Mouse (Mus musculus): ENCODE measurements around the gene Zfp637.
"Not testable (repeated sequence)": the region's sequence is repeated elsewhere in the genome, so short reads cannot be mapped to it uniquely, and the experiment has no call there.

Zfp637 gene

DNA sequence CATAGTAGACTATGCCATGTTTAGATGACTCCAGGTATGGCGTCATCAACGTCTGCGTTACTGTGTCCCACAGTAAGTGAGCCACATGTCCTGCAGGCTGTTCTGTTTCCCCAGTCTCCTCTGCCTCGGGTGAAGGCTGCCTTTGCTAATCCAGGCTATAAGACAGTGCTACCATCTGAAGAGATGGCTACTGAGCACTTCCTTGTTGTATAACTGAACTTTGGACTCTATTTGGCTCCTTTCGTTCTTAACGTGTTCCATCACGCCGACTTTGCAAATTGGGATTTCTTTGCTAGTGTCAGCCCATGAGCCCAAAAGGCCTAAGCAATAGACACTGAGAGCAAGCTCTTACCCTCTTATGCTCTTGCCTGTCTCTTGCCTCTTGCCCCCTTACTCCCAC, 27.2 kb downstream of the Zfp637 start:
- no peak for DNase-seq

DNA sequence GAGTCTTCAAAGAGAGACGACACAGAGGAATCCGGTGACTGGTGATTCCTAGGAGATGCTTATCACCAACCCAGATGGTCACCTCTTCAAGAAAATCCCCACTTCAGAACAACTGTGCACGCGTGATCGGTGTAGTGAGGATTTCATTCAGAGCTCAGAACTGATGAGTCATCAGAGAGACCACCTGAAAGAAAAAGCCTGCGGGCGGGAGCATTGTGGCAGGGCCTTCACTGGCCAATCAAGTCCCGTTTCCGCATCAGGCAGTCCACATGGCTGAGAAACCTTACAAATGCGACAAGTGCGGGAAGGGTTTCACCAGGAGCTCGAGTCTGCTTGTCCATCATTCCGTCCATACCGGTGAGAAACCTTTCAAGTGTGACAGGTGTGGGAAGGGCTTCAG, 30.1 kb downstream of the Zfp637 start:
- DNase-seq, result no peak

DNA sequence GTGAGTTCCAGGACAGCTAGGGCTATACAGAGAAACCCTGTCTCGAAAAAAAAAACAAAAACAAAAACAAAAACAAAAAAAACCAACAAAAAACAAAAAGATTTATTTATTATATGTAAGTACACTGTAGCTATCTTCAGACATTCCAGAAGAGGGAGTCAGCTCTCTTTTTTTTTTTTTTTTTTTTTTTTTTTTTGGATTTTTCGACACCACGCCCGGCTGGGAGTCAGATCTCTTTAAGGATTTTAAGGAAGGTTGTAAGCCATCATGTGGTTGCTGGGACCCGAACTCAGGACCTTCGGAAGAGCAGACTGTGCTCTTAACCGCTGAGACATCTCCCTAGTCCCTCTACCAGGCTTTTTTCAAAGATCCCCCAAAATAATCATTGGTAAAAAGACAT, 32.5 kb downstream of the Zfp637 start:
- not testable (repeated sequence) for DNase-seq

DNA sequence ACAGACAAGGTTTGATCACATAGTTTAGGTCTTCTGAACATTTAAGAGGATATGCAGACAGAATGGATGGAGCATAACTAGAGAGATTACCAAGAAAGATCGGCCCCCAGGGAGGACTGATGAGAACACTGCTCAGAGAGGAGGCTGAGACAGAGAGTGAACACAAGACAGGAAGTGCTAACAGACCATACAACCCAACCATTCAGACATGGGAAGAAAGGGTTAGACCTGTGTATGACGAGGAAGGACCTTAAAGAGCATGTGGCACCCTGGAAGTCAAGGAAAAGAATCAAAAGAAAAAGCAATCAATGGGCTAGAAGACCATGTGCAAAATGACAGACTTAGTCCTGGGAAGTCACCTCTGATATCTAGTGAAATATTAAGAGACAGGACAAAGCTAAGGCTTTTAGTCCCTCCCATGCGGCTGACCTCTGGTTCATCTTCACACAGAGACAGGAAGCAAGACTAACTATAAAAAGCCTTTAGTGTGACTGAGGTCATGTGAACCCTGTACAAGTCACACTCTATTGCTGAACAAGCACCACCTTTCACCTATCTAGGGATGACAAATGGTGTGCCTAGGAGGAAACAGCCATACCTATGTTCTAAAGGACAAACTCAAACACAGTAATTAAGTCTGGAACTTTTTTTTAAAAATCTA, 33.8 kb downstream of the Zfp637 start:
- no peak for DNase-seq

DNA sequence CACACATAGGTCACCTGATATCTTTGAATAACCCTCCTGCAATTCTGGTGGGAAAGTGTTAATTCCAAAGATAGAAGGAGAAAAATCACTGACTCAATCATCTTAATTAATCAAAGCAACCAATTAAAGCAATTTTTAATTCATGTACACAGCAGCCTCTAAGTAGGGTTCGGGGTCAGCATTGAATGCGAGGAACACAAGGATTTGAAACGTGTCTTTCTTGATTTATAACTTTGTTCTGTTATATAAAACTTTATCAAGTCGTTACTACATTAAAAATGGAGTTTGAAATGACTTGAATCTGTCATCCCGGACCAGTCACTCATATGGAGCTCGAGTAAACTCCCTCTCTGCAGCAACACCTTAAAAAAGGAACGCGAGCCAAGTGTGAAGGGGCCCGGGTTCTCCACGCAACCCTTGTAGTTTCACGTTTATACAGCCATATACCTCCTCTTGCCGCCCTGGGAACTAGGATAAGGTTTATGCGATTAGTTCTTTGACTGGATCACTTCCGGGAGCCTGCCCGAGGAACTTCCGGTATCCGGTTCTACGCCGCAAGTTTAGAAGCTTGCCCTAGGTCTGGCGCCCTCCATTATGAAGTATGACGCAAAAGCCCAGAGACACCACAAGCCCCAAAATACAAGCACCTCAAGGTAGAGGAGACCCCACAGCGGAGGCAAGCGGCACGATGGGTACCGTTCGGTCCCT, 37.9 kb downstream of the Zfp637 start:
- DNase-seq, result peak; percentile 96

DNA sequence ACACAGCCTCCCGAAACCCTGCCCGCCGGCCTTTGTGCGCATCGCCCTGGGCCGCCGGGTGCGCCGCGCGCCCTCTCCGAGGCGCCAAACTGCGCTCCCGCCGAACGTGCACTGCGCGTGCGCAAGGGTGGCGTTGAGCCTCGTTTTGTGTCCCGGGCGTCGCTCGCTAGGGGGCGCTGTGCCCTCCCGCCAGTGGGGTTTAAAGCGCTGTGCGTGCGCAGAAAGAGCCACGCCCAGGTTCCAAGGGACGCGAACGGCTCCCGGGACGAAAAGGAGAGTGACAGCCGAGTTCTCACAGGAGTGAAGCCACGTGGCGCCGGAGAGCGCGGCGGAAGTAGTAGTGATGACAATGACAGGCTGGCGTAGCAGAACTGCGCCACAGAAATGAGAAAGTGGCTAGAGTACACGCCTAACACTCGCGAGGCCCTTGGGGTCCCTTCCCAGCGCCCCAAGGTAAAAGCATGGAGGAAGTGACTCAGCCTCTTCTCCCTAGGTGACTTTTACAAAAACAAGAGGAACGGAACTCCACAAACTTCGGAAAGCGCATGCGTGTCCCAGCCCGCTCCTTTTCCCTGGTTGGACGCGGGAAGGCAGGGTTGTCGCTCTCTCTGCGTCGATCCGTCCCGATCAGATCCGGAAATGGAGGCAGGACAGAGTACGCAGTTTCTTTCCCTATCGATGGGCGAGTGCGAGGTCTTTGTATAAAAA, 38.6 kb downstream of the Zfp637 start:
- peak; percentile 99 for DNase-seq

DNA sequence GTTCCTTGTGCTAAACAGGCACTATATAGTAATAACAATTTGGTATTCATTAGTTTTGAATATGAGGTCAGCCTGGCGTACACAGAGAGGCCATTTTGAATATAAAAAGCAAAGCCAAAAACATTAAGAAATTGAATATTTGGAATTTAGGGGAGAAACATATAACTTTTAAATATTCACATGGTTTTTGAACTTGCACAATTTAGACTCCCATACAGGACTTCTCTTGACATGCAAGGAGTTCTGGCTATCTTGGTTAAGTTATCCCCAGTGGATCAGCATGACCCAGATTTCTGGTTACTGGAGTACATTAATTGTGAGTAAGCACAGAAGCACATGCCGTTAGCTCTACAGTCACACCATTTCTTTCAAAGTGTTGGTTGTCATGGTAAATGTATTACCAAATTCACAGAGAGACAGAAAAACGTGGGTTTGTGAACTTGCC, 39.4 kb downstream of the Zfp637 start:
- peak; percentile 32 for DNase-seq

DNA sequence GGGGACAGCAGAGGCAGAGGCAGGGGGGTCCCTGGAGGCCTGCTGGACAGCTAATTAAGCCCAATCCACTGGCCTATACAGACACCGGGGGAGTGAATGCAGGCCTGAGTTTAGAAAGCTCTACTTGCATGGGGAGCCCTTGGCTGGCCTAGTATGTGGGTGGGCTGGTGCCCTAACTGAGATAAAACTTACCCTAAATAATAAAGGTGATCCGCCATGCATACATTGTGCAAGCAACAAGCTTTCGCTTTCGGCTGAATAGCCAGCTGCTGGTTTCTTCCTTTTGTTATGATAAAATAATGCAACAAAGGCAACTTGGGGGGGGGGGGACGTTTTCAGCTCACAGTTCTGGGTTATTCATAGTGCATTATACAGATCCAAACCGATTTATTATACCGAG, 40.2 kb downstream of the Zfp637 start:
- no peak for DNase-seq

DNA sequence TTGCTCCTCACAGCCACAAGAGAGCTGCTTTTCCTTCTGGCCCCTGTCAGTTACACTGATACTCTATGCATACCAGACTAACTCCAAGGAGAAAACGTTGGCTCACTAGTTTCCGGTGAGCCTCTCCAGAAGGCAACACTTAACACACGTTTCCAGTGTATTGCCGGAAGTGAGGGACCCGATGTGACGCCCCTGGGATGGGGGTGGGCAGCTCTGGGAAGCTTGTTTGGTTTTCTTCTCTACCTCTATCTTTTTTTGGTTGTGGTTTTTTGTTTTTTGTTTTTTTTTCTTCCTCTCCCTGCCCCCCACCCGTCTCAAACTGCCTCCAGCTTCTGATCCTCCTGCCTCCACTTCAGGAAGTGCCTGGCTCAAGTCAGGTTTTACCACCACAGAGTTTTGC, 41.0 kb downstream of the Zfp637 start:
- no peak for DNase-seq

DNA sequence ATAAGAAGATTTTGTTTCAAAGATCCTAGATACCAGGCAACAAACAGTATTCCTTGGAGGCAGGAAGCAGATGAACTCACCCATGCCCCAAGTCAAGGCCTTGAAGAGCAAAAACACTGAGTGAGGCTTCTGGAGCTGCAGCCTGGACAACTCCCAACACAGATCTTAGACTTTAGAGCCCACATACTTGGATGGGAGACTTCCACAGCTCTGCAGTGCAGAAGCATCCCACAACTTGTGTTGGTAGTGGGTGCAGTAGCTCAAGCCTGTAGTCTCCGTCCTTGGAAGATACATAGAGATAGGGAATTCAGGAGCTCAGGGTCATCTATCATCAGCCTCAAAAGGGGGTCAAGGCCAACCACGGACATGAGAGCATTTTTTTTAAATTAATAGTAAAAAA, 45.0 kb downstream of the Zfp637 start:
- no peak for DNase-seq

DNA sequence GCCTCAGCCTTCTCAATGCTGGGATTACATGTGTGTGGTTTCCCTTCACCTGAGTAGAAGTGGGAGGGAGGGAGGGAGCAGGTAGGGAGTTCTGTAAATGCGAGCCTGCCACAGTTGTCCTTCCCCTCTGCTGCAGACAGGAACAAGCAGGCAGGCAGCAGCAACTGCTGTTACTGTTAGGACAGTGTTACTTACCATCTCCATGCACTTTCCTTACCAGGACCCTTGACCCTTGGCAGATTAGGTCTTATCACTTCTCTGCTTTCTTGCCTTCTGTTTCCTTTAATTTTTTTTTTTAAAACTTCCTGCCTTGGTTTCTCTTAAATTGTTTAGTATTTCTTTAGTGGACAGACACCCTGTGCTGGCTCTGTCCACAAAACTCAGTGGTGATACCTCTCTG, 47.1 kb downstream of the Zfp637 start:
- no peak for DNase-seq

DNA sequence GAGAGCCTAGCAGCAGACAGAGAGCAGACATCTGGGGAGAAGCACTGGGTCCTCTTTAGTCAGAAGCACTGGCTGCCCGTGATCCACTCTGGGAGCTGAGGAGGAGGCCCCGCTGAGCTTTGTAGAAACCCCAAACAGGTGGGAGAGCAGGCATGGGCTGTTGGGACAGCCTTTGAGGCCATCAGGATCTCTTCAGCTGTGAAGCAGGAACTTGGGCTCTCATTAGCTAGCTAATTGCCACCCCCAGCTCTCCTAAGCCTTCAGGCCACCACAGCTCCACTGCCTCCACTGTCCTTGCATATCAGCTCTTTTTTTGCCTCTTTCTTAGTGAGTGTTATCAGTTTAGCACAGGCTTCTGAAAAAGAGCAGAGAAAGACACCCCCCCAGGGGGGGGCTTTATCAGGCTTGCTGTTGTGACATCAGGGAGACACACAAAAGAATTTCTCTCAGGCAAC, 47.7 kb downstream of the Zfp637 start:
- DNase-seq, result peak; percentile 78

DNA sequence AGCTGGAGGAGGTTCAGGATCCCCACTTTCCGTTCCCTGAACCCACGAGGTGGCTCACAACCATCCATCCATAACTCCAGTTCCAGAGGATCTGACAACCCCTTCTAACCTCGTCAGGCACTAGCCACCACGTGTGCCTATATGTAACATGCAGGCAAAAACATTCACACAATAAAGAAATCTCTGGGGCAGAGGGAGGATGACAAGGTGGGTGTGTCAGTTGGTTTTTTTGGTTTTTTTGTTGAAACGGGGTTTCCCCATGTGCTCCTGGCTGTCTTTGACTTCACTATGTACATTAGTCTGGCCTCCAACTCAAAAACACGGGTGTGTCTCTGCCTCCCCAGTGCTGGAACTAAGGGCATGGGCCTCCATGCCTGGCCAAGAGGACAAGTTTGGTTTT, 49.3 kb downstream of the Zfp637 start:
- DNase-seq, result no peak

DNA sequence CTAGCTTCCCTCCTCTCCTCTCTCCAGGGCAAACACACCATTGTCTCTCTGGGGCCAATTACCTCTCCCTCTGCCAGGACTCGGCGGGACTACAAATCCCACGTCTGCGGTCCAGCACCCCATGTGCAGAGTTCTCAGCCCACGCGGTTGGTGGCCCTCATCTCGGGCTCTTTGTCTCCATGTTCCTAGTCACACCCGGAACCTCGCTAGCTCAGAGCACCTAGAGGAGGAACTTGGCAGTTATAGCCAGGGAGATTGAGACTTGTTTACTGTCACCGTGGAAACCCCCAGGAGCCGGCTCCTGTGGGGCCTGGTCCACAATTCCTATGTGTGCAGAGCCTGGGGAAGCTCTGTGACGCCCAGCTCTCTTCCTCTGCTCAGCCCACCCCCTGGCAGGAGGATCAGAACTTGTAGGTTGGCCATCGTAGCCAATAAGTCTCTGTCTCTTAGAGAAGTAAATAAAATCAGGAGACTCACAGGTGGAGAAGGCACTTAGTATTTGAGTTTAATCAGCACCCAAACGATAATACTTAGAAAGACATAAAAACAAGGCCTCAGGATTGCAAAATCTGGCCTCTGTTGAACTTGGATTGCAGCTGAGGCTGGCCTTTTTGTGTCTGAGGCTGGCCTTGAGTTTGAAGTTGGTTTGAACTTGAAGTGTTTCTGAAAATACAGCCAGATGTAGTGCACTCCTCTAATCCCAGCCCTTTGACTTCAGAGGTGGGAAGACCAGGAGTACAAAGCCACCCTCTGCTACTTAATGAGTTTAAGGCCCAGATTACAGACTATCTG, 50.6 kb downstream of the Zfp637 start:
- peak; percentile 32 for DNase-seq

DNA sequence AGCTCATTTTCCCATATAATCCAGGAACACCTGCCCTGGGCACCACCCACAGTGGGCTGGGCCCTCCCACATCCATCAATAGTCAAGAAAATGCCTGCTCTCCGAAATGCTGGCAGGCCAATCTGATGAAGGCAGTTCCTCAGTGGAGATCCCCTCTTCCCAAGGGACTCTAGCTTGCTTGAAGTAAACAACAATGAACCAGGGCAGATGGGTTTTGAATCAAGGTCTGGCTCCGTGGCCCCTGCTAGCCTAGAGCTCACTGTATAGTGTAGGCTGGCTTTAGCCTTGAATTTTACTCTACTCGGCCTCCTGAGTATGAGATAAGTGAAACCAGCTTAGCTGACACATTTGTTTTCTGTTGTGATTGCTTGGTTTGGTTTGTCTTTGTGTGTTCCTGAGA, 51.4 kb downstream of the Zfp637 start:
- DNase-seq, result no peak

DNA sequence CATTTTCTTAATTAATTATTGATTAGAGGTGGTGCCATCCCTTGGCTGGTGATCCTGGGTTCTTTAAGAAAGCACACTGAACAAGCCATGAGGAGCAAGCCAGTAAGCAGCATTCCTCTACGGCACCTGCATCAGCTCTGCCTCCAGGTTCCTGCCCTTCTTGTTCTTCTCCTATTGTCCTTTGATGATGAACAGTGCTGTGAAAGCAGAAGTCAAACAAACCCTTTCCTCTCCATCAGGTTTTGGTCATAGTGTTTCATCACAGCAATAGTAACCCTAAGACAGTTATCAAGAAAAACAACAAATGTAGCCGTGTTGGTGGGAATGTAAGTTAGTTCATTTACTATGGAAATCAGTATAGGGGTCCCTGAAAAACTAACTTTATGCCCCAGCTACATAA, 52.5 kb downstream of the Zfp637 start:
- DNase-seq, result no peak

Data from retina, postnatal 1 day (tissue).